ENCODE assay signal across 10 mouse cellular contexts in the genomic region with DNA sequence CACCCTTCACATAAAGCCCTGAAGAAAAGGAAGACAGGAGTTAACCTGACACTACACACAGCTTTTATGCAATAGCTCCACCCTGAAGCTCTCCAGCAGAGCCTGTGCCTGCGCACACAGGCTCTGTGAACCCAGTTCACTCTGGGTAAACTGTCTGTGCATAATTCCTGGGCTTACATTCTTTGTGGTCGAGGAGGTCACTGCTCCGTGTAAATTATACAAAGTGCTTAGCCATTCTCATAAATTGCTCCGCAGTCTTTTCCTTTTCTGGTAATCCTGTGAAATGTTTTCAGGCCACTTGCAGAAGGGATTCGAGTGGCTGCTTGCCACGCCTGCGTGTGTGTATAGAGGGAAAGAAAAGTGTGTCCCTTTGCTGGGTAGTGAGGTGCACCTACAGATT.
DNase-seq lines count a peak whose midpoint lies in the region; ATAC-seq and TF ChIP-seq lines count a peak whose summit lies in the region.
"Had no signal": no experiment of that assay in that cellular context is flagged by ENCODE, and none has a peak within 500 bp of the region (broad histone marks: within the 10 kb centered on the region; RNA-seq: fewer than 3 reads in every experiment).

No protein-coding gene starts in this region.

- 24% methylated on average over 7 of the region's 7 CpGs for WGBS in intestine, embryonic 16.5 days
- 68% methylated on average over 7 of the region's 7 CpGs for WGBS in heart, embryonic 12.5 days

- POLR2A ChIA-PET in Patski (lab: Charles Lee): no interaction called here

- no peak overlapping the region for H3K9ac ChIP-seq in intestine, embryonic 16.5 days (ENCODE audit: low read depth, low read length)
- no peak overlapping the region for H3K9ac ChIP-seq in heart, embryonic 12.5 days
- H3K9ac ChIP-seq: embryonic facial prominence, embryonic 12.5 days; heart, embryonic 13.5 days had no signal

- H3K4me3 ChIP-seq in E14TG2a.4 (replicated peaks; ENCODE audit: low read length): peak overlapping the region; percentile 37
- H3K4me3 ChIP-seq in intestine, embryonic 16.5 days (ENCODE audit: low read length): no peak overlapping the region
- no peak overlapping the region for H3K4me3 ChIP-seq in heart, embryonic 12.5 days
- H3K4me3 ChIP-seq: embryonic facial prominence, embryonic 12.5 days; heart, embryonic 13.5 days; megakaryocyte, embryonic 14.5 days had no signal

- H3K4me2 ChIP-seq in intestine, embryonic 16.5 days (ENCODE audit: low read depth, low read length): no peak overlapping the region
- no peak overlapping the region for H3K4me2 ChIP-seq in heart, embryonic 12.5 days
- H3K4me2 ChIP-seq: embryonic facial prominence, embryonic 12.5 days; heart, embryonic 13.5 days had no signal

- in situ Hi-C loops in Patski (cut with MboI; ENCODE audit: low pct_unique_long_range_greater_than_20kb): no loop called here

- no peaks in the 10 kb centered on the region for H3K9me3 ChIP-seq in E14TG2a.4 (ENCODE audit: low read length)
- no peaks in the 10 kb centered on the region for H3K9me3 ChIP-seq in intestine, embryonic 16.5 days (ENCODE audit: control insufficient read depth, low read length)
- H3K9me3 ChIP-seq in heart, embryonic 12.5 days (replicated peaks): no peaks in the 10 kb centered on the region
- H3K9me3 ChIP-seq: embryonic facial prominence, embryonic 12.5 days; heart, embryonic 13.5 days had no signal

- DNase-seq in Patski (ENCODE audit: low read depth, low spot score): peak; percentile 51
- DNase-seq in mesoderm, embryonic 11.5 days (ENCODE audit: low read depth, low spot score): peak; percentile 23
- no peak for DNase-seq in gastrocnemius, adult 18-20 months (ENCODE audit: low spot score)
- no peak for DNase-seq in gastrocnemius, postnatal 4 days (ENCODE audit: low spot score in 2 of 2)

- H3K27ac ChIP-seq in intestine, embryonic 16.5 days (ENCODE audit: low read length): peak overlapping the region; percentile 66
- no peak overlapping the region for H3K27ac ChIP-seq in heart, embryonic 12.5 days (ENCODE audit: poor library complexity, severe bottlenecking)
- H3K27ac ChIP-seq: embryonic facial prominence, embryonic 12.5 days; heart, embryonic 13.5 days had no signal

- peaks cover 58% of the 10 kb centered on the region for H3K4me1 ChIP-seq in E14TG2a.4 (replicated peaks; ENCODE audit: low read depth, low read length)
- H3K4me1 ChIP-seq in intestine, embryonic 16.5 days (ENCODE audit: control insufficient read depth, insufficient read depth, low read length): peaks cover 12% of the 10 kb centered on the region; the same call in 1 of the 2 replicates
- H3K4me1 ChIP-seq in heart, embryonic 12.5 days (replicated peaks): no peaks in the 10 kb centered on the region
- H3K4me1 ChIP-seq: heart, embryonic 13.5 days had no signal

- peak; percentile 98 for ATAC-seq in Patski
- peak; percentile 67 for ATAC-seq in intestine, embryonic 16.5 days
- no peak for ATAC-seq in heart, embryonic 12.5 days (ENCODE audit: insufficient number of reproducible peaks, low FRiP score)

- no peaks in the 10 kb centered on the region for H3K36me3 ChIP-seq in E14TG2a.4 (ENCODE audit: insufficient read depth, low read length)
- no peaks in the 10 kb centered on the region for H3K36me3 ChIP-seq in intestine, embryonic 16.5 days (ENCODE audit: control insufficient read depth, insufficient read depth, low read length)
- no peaks in the 10 kb centered on the region; the same call in 1 of the 2 replicates for H3K36me3 ChIP-seq in heart, embryonic 12.5 days
- H3K36me3 ChIP-seq: embryonic facial prominence, embryonic 12.5 days; heart, embryonic 13.5 days had no signal

- no peaks in the 10 kb centered on the region for H3K27me3 ChIP-seq in E14TG2a.4 (ENCODE audit: insufficient read depth, low read length)
- peaks cover 10% of the 10 kb centered on the region for H3K27me3 ChIP-seq in Patski
- H3K27me3 ChIP-seq in intestine, embryonic 16.5 days (replicated peaks; ENCODE audit: control insufficient read depth, insufficient read depth, low read length): no peaks in the 10 kb centered on the region
- no peaks in the 10 kb centered on the region for H3K27me3 ChIP-seq in heart, embryonic 12.5 days (replicated peaks)
- H3K27me3 ChIP-seq: embryonic facial prominence, embryonic 12.5 days; heart, embryonic 13.5 days had no signal

- TF ChIP-seq CTCF in E14TG2a.4 (conservative IDR thresholded peaks at IDR 0.05; ENCODE audit: low read length) (no peak), Patski (IDR thresholded peaks at IDR 0.05) (no peak)

- CTCF ChIA-PET in Patski (lab: Charles Lee): interaction anchor here (1.1 kb wide), 1 partner anchor 18 kb away, joined by 4 read pairs; no protein-coding TSS in a partner anchor

Comparison
In these comparisons a context has a peak if more than half of its experiments do, and no peak if none do; other contexts are left out.
1. DNase-seq: peak in Patski (single experiment) and mesoderm, embryonic 11.5 days (single experiment); none in gastrocnemius, adult 18-20 months (single experiment) and gastrocnemius, postnatal 4 days (0 of 2).